Mouse (Mus musculus) cerebellum, adult 11-12 months (tissue): ENCODE results near the gene Acp7.
"Not testable (repeated sequence)": the region's sequence is repeated elsewhere in the genome, so short reads cannot be mapped to it uniquely, and the experiment has no call there.

Experiments
- DNase-seq: peaks from one replicate; pipeline ENCODE4 v3.0.0; 2022

Gene Acp7

GRCm38 (mm10) chr7:28631073-28631472, at the start of gene Acp7:
Gene Acp7, minus strand, starts transcription at chr7:28631332.
- DNase-seq: no peak

- DNase-seq: no peak
Measured at GRCm38 (mm10) chr7:28677624-28678023, 46.5 kb upstream of the Acp7 start.

GRCm38 (mm10) chr7:28676811-28677541, 45.8 kb upstream of the Acp7 start:
- no peak for DNase-seq

- no peak for DNase-seq
Measured at GRCm38 (mm10) chr7:28675746-28676145, 44.6 kb upstream of the Acp7 start.

- DNase-seq: no peak
Measured at GRCm38 (mm10) chr7:28674994-28675393, 43.9 kb upstream of the Acp7 start.

- not testable (repeated sequence) for DNase-seq
Measured at GRCm38 (mm10) chr7:28672786-28673185, 41.7 kb upstream of the Acp7 start.

GRCm38 (mm10) chr7:28672276-28672675, 41.1 kb upstream of the Acp7 start:
- no peak for DNase-seq

- DNase-seq: no peak
Measured at GRCm38 (mm10) chr7:28671172-28671571, 40.0 kb upstream of the Acp7 start.

GRCm38 (mm10) chr7:28665620-28666579, 34.8 kb upstream of the Acp7 start:
- no peak for DNase-seq

GRCm38 (mm10) chr7:28656430-28656829, 25.3 kb upstream of the Acp7 start:
- no peak for DNase-seq

- no peak for DNase-seq
Measured at GRCm38 (mm10) chr7:28651157-28651556, 20.0 kb upstream of the Acp7 start.

GRCm38 (mm10) chr7:28647016-28647415, 15.9 kb upstream of the Acp7 start:
- no peak for DNase-seq

GRCm38 (mm10) chr7:28645947-28646475, 14.9 kb upstream of the Acp7 start:
- no peak for DNase-seq

- no peak for DNase-seq
Measured at GRCm38 (mm10) chr7:28645366-28645765, 14.2 kb upstream of the Acp7 start.

GRCm38 (mm10) chr7:28641546-28641945, 10.4 kb upstream of the Acp7 start:
- no peak for DNase-seq

GRCm38 (mm10) chr7:28637511-28637910, 6.4 kb upstream of the Acp7 start:
- DNase-seq: no peak

GRCm38 (mm10) chr7:28634128-28634527, 3.0 kb upstream of the Acp7 start:
- DNase-seq: no peak

- no peak for DNase-seq
Measured at GRCm38 (mm10) chr7:28624791-28625190, 6.3 kb downstream of the Acp7 start.

- DNase-seq: no peak
Measured at GRCm38 (mm10) chr7:28619098-28619715, 11.9 kb downstream of the Acp7 start.

- DNase-seq: no peak
Measured at GRCm38 (mm10) chr7:28605951-28606350, 25.2 kb downstream of the Acp7 start.

- DNase-seq: not testable (repeated sequence)
Measured at GRCm38 (mm10) chr7:28603788-28604187, 27.3 kb downstream of the Acp7 start.

GRCm38 (mm10) chr7:28603136-28603535, 28.0 kb downstream of the Acp7 start:
- DNase-seq: no peak

- peak; percentile 58 for DNase-seq
Measured at GRCm38 (mm10) chr7:28601668-28602067, 29.5 kb downstream of the Acp7 start.
